Mouse (Mus musculus) left cerebral cortex, adult 2 months (tissue): Measurements from ENCODE around the gene Srd5a3. TPM values are rescaled to one million over a fixed set of nuclear protein-coding genes. Genes with fewer than 3 reads are reported as not detected.

Experiments
- DNase-seq, 2 experiments: peaks; one replicate each; pipeline ENCODE4 v3.0.0; 2021 to 2022; ENCODE audit warnings: low spot score in 2 of 2, mixed read lengths in 1 of 2; ENCODE audit errors: extremely low spot score in 1 of 2
- H3K27ac ChIP-seq: fragments of 200-600 bp; 2 replicates; pipeline ENCODE4 v1.8.1; 2022
- H3K4me3 ChIP-seq: fragments of 200-600 bp; 2 replicates; pipeline ENCODE4 v1.8.1; 2022
- CTCF ChIP-seq: fragments of 200-600 bp; IDR thresholded peaks from 2 replicates; pipeline ENCODE4 v1.8.1; 2022; ENCODE audit warnings: antibody characterized with exemption, mild to moderate bottlenecking, moderate library complexity
- intact Hi-C: fragments of 180-260 bp; cut with DNase I; formaldehyde crosslinking; loops from one replicate; pipeline ENCODE4 v1.15.1; 2025
- total RNA-seq, 2 experiments: library from RNA; stranded (reverse); gene quantifications; 2 replicates each; pipeline ENCODE4 v1.2.3; 2021

The Srd5a3 gene
- total RNA-seq, 2 experiments from 2014 or later = 19.8 to 21.8 TPM

GRCm38 (mm10) chr5:76179171-76179570 is 39.1 kb downstream of the Srd5a3 start:
- H3K4me3 ChIP-seq = no peak overlapping the region
- DNase-seq = no peak
- TF ChIP-seq CTCF = no peak
- intact Hi-C loops = no loop called here
- no peak overlapping the region for H3K27ac ChIP-seq

DNA sequence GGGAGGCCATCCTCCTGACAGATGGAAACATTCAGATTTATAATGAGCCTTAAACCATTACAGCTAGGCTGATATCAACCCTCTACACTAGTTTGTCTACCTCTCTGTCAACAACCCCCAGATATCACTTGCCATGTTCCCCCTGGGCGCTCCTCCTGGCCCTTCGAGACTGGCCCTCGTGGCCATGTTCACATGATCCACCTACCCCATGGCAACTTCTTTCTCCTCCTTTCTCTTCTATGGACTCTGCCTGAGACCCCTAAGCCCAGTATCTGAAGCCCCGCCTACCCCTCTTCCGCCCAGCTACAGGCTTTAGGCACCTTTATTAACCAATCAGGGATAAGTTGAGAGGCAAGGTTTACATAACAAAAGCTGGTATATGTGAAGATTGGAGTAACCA is 39.7 kb downstream of the Srd5a3 start:
- intact Hi-C loops = loop anchor here (5.0 kb wide), 1 partner anchor 123 kb away; the partner anchor contains the start of gene Clock
- Histone ChIP-seq H3K4me3 (no peak overlapping the region), H3K27ac (no peak overlapping the region)
- TF ChIP-seq CTCF = no peak
- DNase-seq = no peak

DNA sequence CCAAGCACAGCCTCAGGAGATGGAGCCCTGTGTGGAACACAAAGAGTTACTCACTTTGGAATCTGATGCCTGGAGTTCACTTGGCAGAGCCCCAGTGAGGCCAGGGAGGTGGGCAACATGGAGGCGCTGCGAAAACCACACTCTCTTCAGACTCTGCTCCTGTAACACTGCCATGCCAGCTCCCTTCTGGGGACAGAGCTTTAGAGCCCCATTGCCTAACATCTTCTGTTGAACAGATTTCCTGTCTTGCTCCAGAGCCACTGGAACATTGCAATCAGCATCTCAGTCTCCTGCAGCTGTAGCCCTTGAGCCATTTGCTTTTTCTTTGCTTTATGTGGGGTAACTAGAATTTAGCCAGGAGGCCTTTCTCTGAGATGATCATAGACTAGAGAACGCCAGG is 42.3 kb downstream of the Srd5a3 start:
- no peak for TF ChIP-seq CTCF
- no peak for DNase-seq
- no peak overlapping the region for H3K27ac ChIP-seq
- intact Hi-C loops = loop anchor here (2.0 to 5.0 kb wide), 2 partner anchors 42 to 120 kb away; partner anchors contain the start of genes Clock and Srd5a3
- no peak overlapping the region for H3K4me3 ChIP-seq

DNA sequence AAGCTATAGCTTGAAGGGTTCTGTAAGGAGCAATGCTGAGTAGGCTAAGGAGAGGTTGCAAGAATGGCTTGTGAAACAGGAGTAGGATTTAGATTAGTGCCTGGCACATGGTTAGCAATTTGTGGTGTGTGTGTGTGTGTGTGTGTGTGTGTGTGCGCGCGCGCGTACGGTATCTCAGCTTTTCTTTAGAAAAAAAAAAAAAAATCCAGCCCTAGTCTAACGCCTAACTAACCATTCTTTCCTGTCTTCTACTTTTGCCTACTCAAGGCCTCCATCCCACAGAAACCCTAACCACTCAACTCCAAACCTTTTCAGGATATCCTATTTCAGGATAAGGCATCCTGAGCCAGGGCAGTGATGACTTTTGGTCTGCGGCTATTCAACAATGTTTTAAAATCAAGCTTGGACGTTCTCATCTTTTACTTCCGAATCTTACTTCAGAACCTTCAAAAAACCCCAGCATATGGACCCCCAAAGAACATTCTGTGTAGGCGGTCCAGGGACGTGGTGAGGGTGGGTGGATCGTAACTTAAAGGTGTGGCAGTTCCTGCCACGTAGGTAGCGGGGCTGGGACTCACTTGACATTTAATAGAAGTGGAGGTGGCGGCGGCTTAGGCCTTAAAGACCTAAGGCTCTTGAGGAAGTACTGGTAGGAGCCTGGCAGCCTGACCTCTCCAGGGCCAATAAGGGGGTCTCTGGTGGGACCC is 43.1 kb downstream of the Srd5a3 start:
- DNase-seq = no peak
- peak overlapping the region; percentile 85 for H3K27ac ChIP-seq
- intact Hi-C loops = loop anchor here (2.0 to 5.0 kb wide), 2 partner anchors 42 to 119 kb away; partner anchors contain the start of genes Clock and Srd5a3
- TF ChIP-seq CTCF = no peak
- H3K4me3 ChIP-seq = peak overlapping the region; percentile 87

DNA sequence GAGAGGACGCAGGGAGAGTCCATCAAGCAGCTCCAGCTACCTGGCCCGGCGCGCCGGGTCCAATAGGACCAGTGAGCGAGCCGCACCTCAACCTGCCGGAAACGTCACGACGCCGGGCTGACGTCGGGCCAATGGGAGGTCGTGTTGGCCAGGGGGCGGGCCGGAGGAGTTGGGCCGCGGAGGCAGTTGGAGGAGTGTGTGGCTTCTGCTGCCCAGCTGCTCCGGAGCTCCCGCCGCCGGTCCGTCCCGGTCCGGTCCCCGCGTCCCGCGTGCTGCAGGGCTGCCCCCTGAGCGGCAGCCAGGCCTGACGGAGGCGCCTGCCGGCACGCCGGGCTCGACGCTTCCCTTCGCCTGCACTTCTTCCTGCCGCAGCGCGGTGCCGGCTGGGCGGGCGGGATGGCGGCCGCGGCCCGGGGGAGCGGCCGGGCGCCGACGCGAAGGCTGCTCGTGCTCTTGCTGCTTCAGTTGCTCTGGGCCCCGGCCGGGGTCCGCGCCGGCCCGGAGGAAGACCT is 43.7 kb downstream of the Srd5a3 start, which contains the start of gene Tmem165:
Gene Tmem165 (plus strand): TSS at position 131 of the 512 bp plus-strand sequence.
- intact Hi-C loops = loop anchor here (2.0 to 5.0 kb wide), 2 partner anchors 43 to 118 kb away; partner anchors contain the start of genes Clock and Srd5a3
- Histone ChIP-seq H3K4me3 (peak within 1 kb of the TSS; percentile 87), H3K27ac (peak within 1 kb of the TSS; percentile 85)
- peak; percentile 95 to 96 for DNase-seq
- no peak for TF ChIP-seq CTCF

- Histone ChIP-seq H3K27ac (peak overlapping the region; percentile 85), H3K4me3 (peak overlapping the region; percentile 87)
- intact Hi-C loops = loop anchor here (5.0 kb wide), 1 partner anchor 118 kb away; the partner anchor contains the start of gene Clock
- no peak for TF ChIP-seq CTCF
- DNase-seq = peak; percentile 53 to 64
Measured at GRCm38 (mm10) chr5:76184286-76185080, 44.4 kb downstream of the Srd5a3 start.

GRCm38 (mm10) chr5:76187885-76188284 is 47.8 kb downstream of the Srd5a3 start:
- no peak for TF ChIP-seq CTCF
- no peak for DNase-seq

GRCm38 (mm10) chr5:76190609-76191008 is 50.5 kb downstream of the Srd5a3 start:
- TF ChIP-seq CTCF = no peak
- no peak for DNase-seq
- intact Hi-C loops = no loop called here
- H3K4me3 ChIP-seq = no peak overlapping the region
- H3K27ac ChIP-seq = no peak overlapping the region

More at GRCm38 (mm10) chr5:76187885-76188284, 47.8 kb downstream of the Srd5a3 start:
- no peak overlapping the region for H3K4me3 ChIP-seq
- H3K27ac ChIP-seq = no peak overlapping the region
- intact Hi-C loops = no loop called here

DNA sequence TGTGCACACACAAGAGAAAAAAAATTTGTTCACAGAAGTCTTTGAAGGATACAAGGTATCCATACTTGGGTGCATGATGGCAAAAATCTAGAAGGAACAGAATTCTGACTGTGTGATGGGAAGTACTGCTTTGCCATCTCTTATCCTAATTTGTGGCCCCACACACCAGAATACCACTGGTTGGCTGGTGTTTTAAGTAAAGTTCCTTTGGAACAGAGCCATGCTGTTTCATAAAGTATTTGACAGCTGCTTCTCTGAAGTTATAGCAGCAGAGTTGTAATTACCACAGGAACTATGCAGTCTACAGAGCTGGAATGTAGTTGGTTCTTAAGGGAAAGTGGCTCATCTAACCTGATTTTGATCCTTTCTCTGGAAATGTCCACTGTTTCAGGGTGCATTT is 53.0 kb downstream of the Srd5a3 start:
- Histone ChIP-seq H3K4me3 (no peak overlapping the region), H3K27ac (no peak overlapping the region)
- DNase-seq = no peak
- no peak for TF ChIP-seq CTCF
- intact Hi-C loops = no loop called here

DNA sequence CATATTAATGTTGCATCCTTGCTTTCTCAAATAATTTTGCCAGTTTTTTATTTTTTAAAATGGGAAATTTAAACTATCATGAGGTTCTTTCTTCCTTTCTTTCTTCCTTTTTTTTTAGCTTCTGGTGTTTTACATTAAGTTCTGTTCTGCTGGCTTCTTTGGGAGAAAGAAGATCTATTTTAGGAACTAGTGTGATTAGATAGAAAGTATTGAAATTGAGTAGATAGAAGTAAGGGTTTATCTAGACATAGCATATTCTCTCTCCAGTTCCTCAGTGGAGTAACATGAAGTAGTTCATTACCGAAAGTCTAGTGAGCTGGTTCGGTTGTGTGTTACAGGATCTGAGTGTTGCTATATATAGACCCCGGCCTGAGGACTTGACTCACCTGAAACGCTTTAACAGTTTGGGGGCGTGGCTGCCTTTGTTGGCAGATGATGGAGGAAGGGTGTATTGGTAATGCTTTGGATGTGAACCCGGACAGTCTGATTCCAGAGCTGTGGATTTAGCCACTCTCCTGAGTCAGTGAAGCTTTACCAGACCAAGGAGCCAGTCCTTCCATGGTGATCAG is 54.4 kb downstream of the Srd5a3 start:
- intact Hi-C loops = no loop called here
- no peak for DNase-seq
- no peak for TF ChIP-seq CTCF
- Histone ChIP-seq H3K27ac (no peak overlapping the region), H3K4me3 (no peak overlapping the region)

DNA sequence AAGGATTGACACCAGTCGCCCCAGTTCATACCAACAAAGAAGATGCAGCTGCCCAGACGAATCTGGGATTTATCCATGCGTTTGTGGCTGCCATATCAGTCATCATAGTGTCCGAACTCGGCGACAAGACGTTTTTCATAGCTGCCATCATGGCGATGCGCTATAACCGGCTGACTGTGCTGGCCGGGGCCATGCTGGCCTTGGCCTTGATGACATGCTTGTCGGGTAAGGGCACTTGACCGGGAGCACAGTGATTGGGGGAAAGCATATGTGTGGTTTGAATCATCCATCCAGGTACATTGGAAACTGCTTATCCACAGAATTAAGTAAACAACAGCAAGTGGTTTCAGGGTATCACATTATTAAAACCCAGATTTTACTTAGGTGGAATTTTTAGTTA is 59.3 kb downstream of the Srd5a3 start:
- peak in 1 of 2 experiments; percentile 6 for DNase-seq
- no peak for TF ChIP-seq CTCF
- H3K4me3 ChIP-seq = no peak overlapping the region
- no peak overlapping the region for H3K27ac ChIP-seq
- intact Hi-C loops = no loop called here
